Mouse (Mus musculus) testis, postnatal 14 days (tissue): ENCODE measurements around the gene Atg13.

ENCODE experiments used
- DNase-seq: peaks from one replicate; pipeline ENCODE4 v3.0.0; 2021; ENCODE audit warnings: low spot score

The Atg13 gene

DNA sequence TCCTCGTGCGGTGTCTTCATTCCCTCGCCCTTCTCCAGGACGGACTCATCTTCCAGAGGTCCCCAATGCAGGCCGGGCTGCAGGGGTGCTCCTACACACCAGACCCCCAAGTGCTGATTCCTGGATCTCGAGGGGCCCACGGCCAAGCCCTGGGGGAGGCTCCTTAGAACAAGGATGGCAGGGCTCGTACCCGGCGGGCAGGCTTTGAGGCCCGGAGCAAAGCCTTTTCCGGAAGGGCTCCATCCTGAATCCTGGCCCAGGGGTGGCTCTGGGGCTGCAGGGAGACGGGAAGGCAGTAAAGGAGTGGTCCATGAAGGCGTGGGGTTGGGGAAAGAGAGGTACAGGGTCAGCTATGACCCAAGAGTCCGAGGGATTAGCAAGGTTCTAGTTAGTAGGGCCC lies 61.2 kb downstream of the Atg13 start:
- no peak for DNase-seq

DNA sequence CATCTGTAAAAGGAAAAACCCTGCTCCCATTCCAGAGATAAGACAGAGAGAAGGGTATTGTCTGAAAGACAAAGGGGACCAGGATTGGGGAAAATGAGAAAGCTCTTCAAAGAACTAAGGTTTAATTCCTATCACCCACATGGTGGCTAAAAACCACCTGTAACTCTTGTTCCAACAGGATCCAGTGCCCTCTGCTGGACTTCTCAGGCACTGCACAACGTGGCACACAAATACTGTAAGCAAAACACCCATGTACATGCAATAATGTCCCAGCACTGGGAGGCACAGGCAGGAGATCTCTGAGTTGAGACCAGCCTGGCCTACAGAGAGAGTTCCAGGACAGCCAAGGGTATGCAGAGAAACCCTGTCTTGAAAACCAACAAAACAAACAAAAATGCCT lies 63.6 kb downstream of the Atg13 start:
- no peak for DNase-seq

DNA sequence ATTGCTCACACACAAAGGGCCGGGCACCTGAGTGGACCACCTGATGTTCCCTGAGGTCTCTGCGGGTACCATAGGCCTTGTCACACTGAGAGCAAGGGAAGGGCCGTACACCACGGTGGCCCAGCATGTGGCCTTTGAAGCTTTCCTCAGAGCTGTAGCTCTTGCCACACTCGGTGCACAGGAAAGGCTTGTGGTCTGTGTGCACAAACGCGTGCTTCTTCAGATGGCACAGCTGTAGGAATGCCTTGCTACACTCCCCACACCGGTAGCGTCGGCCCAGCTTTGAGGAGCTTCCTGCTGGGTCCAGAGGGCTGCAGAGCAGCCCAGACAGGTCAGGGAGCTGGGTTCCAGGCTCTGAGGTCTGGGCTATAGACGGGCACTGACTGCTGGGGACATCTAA lies 64.6 kb downstream of the Atg13 start:
- DNase-seq = no peak

DNA sequence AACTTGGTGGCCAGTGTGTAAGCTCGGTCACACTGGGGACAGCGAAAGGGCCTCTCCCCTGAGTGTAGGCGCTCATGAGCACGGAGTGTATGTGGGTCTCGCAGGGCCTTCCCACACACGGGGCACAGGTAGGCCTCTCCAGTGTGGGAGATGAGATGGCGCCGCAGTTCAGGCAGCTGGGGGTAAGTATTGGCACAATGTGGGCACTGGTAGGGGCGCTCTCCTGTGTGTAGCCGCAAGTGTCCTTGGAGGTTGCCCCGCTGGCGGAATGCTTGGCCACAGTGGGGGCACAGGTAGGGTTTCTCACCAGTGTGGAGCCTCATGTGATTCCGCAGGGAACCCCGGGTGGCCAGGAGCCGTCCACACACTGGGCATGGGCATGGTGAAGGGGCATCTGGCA lies 65.0 kb downstream of the Atg13 start:
- DNase-seq = no peak

DNA sequence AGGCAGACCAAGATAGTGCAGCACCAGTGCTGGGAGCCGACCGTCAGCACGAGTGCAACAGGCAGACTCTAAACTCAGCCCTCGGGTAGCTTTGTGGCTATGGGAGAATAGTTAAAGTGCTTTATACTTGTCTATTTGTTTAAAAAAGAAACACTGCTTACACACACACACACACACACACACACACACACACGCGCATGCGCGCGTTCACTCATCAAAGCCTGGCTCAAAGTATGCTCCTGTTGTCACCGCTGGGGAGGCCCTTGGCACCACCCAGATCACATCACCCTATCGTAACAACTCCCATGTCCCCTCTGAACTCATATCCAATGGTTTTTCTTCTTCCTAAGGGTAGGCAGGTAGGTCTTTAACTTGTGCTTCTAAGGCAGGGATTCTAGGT lies 66.4 kb downstream of the Atg13 start:
- no peak for DNase-seq

DNA sequence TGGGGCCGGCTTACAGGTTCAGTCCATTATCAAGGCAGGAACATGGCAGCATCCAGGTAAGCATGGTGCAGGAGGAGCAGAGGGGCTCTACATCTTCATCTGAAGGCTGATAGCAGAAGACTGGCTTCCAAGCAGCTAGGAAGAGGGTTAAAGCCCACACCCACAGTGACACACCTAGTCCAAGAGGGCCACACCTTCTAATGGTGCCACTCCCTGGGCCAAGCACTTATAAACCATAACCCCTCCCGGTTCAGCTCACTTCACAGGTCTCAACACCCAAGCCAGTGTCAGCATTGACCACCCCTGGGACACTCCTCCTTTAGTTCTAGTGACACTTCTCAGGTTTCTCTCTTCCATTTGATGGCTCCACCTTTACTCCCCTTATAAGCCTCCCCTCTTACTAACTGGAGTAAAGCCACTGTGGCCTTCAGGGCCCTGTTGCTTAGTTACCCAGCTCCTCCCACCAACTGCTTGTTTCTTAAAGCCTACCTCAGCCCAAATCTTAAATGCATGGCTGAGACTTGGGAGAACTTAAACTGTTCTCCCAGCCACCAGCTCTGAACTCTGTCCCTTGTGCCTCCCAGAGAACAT lies 67.5 kb downstream of the Atg13 start:
- no peak for DNase-seq

DNA sequence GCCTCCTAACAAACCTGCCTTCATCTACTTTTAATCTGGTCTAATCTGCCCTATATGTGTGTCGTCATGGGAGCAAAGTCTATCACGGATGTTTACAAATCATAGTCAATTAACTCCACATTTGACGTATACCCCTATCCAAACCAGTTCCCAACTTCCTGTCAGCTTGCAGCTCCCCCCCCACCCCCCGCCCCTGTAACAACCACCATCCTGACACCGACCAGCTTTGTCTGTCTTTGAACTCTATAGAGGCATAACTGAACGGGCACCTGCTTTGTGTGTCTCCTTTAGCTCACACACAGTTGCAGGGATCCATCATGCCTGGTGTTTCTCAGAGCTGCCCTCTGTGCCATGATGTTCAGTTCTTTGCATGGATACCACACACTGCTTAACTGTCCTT lies 71.4 kb downstream of the Atg13 start:
- DNase-seq = no peak

DNA sequence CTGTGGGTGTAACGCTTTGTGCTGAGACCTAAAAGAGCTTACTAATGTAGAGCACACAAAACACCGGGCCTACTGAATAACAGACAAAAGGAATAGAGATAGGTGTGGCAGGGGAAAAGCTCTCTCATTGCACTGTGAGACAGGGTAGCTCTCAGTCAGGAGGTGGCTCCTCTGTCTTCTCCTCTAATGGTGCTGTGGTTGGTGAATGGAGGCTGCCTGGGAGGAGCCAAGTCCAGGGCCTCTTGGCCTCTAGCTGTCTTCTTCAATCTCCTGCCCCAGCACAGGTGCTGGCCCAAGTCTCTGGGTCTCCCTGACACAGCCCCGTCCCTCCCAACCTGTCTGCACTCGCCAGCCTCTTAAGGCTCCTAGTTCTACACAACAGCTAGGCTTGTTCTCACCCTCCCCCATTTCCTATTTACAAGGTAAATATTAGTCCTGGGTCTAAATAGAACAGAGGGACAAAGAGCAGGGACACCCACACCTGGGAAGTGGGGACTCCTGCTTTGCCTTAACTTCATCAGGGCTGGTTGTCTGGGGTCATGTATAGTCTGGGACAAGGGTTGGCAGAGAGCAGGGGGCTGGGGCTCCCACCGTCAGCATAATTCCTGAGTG lies 73.5 kb downstream of the Atg13 start:
- no peak for DNase-seq

DNA sequence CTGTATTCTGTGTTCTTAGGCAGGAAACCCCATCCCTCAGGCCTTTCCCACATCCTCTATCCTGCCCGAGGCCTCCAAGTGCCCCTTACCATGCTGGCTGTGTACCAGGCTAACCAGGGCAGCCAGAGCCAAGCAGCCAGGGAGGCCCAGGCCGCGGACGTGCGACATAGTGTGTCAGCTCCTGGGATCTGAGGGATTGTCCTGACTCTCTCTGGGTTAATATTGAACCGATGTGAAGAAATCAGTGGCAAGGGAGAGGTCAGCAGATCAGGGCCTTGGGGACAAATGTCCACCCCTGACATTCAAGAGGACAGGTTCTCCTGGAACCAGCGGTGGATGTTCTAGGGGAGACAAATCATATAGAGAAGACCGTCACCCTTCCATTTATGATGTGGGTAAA lies 74.1 kb downstream of the Atg13 start, which contains the start of gene F2:
TSS of gene F2 (minus strand) at position 186 of the 400 bp plus-strand sequence.
- no peak for DNase-seq

DNA sequence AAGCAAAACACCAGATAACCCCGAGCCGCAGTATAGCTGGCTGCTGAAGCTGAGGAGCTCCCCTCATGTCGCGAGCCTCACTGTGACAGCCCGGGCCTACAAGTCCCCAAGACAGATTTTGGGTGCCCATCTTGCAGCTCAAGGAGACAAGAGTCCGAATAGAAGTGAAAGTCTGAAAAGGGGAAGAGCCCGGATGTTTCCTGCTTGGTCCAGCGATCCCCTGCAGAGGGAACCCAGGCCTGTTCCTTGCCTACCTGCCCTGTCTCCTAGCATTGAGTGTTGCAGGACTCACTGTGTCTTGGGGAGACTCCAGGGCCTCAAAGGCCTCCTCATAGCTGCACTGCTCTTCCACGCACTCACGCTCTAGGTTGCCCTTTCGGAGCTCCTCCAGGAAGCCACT lies 74.9 kb downstream of the Atg13 start:
- no peak for DNase-seq

DNA sequence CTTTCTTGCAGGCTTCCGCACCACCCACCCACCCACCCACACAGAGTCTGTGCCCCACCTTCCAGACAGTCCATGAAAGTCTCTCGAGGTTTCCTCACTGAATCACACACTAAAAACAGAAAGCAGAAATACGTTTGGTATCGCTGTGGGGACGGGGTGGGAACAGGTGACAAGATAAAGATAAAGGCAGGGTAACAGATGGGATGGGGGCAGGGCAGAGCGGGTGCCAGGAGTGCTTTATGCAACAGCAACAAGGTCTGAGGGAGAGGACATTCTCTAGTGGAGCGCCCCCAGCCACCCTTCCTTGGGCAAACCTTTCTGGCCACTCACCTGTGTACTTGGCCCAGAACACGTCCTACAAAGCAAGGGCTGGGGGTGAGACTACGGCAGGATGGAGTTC lies 75.5 kb downstream of the Atg13 start:
- DNase-seq = no peak

DNA sequence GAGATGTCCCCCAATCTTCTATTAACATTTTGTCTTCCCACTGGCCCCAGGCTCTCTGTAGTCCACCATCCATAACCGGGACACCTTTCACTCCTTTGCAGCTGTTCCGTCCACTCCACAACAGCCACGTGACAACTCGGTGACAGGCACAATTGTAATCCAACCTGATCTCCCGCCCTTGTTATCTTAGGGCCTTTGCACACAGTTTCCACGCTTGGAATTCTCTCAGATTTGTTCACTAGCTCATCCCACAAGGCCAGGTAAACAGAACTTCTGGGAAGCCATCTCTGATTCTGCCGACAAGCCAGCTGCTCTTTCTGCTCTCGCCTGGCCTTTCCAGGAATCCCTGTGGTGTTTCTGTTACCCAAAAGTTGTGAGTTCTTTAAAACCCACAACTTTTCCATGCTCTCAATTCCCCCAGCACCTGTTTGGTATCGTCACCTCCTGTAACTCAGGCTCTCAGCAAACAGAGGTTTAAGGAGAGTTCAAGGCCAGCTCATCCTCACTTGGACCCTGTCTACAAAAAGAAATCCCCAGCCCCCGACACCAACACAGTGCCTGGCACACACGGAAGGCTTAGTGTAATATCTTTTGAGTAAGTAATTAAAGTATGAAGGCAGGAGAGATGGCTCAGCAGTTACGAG lies 76.9 kb downstream of the Atg13 start:
- DNase-seq = no peak

DNA sequence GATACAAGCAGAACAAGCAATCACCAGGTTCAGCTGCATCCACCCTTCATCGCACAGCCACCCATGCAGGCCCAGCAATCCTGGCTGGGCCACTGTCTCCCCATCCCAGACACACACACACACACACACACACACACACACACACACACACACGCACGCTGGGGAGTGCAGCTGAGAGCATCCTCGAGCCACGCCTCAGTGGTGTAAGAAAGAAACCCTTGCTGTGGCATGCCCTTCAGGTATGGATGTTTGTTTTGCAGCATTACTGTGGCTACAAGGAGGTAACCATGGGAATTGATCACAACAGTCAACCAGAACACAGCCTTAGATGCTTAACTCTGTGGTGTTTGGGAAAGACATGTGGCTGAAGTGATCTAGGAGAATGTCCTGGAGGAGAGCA lies 78.1 kb downstream of the Atg13 start:
- no peak for DNase-seq

DNA sequence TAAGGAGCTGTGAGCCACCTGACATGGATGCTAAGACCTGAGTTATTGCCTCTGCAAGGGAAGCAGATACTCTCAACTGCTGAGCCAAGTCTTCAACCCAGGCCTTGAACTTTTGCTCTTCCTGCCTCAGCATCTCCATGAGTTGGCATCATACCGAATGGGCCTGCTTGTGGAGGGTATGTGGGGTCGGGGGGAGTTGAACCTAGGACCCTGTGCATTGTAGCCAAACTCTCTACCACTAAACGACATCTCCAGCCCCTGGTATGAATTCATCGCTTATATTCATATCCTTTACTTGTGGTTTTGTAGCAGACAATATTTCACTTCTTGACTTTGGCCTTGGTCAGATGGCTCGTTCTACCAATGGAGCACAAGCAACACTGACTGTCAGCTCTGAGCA lies 78.5 kb downstream of the Atg13 start:
- no peak for DNase-seq

DNA sequence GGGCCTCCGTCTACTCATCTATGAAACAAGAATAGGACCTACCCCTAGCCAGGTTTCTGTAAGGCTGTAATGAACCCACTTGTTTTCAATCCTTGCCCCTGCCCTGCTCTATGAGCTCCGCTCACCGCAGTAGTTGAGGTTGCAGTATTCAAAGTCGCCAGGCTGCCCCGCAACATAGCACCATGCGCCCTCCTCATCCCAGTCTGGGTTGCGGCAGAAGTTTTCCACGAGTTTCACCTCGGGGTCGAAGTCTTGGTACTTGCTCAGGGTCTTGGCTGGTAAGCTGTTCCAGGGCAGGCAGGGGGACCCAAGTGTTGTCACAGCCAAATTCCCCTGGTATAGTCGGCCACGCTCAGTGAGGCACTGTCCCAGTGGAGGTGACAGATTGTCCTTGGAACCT lies 80.0 kb downstream of the Atg13 start:
- no peak for DNase-seq

DNA sequence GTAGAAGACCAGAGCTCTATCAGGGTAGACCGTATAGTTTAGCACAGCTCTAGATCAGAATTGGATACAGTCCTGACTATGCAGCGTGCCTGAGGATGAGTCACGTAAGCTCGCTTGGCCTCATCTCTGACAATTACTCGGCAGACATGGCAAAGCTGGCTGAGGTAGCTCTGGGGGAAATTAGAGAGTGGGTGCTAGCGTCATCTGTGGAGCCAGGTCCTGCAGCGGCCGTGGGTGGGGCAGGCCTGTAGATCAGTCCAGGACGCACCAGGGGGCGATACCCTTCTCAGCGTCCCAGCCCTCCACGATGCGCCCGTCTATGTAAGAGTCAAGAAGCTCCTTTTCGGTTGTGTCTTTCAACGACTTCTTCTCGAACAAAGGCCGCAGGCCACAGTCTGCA lies 80.7 kb downstream of the Atg13 start:
- no peak for DNase-seq

DNA sequence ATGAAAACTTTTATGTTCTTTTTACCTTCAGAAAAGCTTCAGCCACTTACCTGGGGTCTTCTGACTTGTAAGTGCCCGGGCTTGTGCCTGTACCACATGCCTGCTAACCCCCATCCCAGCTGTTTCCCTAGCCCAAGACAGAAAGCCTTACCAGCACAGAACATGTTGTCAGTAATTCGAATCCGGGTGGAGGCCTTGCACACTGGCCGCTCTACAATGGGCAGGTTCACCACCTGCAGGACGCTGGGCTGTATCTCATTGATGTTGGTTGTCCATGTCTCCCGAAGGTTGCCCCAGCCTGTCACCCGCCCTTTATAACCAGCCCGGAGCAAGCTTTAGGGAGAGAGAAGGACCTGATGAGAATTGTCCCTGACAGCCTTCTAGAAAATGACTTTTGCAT lies 82.2 kb downstream of the Atg13 start:
- no peak for DNase-seq

DNA sequence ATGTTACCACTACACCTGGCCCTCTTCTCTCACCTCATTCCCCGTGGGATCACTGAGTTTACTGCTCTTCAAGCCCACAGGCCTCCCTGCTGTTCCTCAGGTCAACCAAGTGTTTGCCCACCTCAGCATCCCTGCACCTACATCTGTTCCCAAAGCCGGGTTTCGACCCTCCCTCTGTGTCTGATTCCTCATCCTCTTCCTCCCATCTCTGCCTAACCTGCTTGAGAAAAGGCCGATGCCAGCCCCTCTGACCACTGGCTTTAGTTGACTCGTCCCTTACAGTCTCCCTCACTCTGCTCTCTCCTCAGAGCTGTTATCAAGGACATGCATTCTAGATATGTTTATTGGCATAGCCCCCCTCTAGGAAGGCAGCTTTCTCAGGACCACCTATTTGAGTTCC lies 82.9 kb downstream of the Atg13 start:
- no peak for DNase-seq
